Mouse (Mus musculus) midbrain, embryonic 14.5 days (tissue): ENCODE measurements around the gene Tpcn1. TPM values are rescaled to one million over a fixed set of nuclear protein-coding genes. Genes with fewer than 3 reads are reported as not detected.

ENCODE experiments used
- ATAC-seq: fragments of 200-750 bp; cut with Nextera tagmentation; 2 replicates; pipeline ENCODE4 v1.8.0; 2017; ENCODE audit warnings: moderate number of reproducible peaks, moderate library complexity; ENCODE audit not compliant: low FRiP score, low TSS enrichment
- DNase-seq: peaks from one replicate; pipeline ENCODE4 v3.0.0-alpha.2; 2015
- H3K27ac ChIP-seq: fragments of 300-500 bp; sonication (generic); replicated peaks from 2 replicates; pipeline ENCODE4 v1.5.1; 2014; ENCODE audit warnings: mild to moderate bottlenecking, low read depth, low read length, moderate library complexity
- H3K27me3 ChIP-seq: fragments of 300-500 bp; sonication (generic); 2 replicates; pipeline ENCODE4 v1.6.1; 2014; ENCODE audit warnings: low read length, control low read depth, mixed read lengths; ENCODE audit not compliant: control insufficient read depth, insufficient read depth
- H3K36me3 ChIP-seq: fragments of 300-500 bp; sonication (generic); 2 replicates; pipeline ENCODE4 v1.6.1; 2014; ENCODE audit warnings: low read length, control low read depth; ENCODE audit not compliant: control insufficient read depth, insufficient read depth
- H3K4me1 ChIP-seq: fragments of 300-500 bp; sonication (generic); 2 replicates; pipeline ENCODE4 v1.6.1; 2014; ENCODE audit warnings: mild to moderate bottlenecking, antibody characterized with exemption, low read length, control low read depth; ENCODE audit not compliant: control insufficient read depth, insufficient read depth
- H3K4me2 ChIP-seq: fragments of 300-500 bp; sonication (generic); 2 replicates; pipeline ENCODE4 v1.6.1; 2014; ENCODE audit warnings: mild to moderate bottlenecking, low read length, moderate library complexity
- H3K4me3 ChIP-seq: fragments of 300-500 bp; sonication (generic); replicated peaks from 2 replicates; pipeline ENCODE4 v1.5.1; 2014; ENCODE audit warnings: low read depth, low read length
- H3K9ac ChIP-seq: fragments of 300-500 bp; sonication (generic); replicated peaks from 2 replicates; pipeline ENCODE4 v1.6.1; 2014; ENCODE audit warnings: mild to moderate bottlenecking, low read length, moderate library complexity
- H3K9me3 ChIP-seq: fragments of 300-500 bp; sonication (generic); 2 replicates; pipeline ENCODE4 v1.6.1; 2016; ENCODE audit warnings: low read length, control low read depth, mixed read lengths; ENCODE audit not compliant: control insufficient read depth
- WGBS: fragments of 180-500 bp; shearing (Covaris S2); extraction: QIAGEN DNeasy Blood & Tissue Kit; methylation state at CpG from one replicate; pipeline ENCODE4 v1.1.7; 2014; 5-methylcytosine and 5-hydroxymethylcytosine counted together
- polyA plus RNA-seq: library from polyadenylated mRNA; unstranded; fragments of >200 nt; fragmentation: Nextera tagmentation; extraction: Ambion mirVana; gene quantifications from 2 replicates; pipeline ENCODE4 v1.2.1, GENCODE M21; 2014

Tpcn1 gene
- polyA plus RNA-seq, 1 experiment from 2014 or later = 12.2 TPM

GRCm38 (mm10) chr5:120615903-120616302 is 27.4 kb upstream of the Tpcn1 start:
- H3K9me3 ChIP-seq = no peaks in the 10 kb centered on the region
- no peak overlapping the region for H3K9ac ChIP-seq
- ATAC-seq (no peak), DNase-seq (peak; percentile 50)
- H3K4me2 ChIP-seq = no peak overlapping the region
- H3K4me1 ChIP-seq = peaks cover 14% of the 10 kb centered on the region
- 96% methylated on average over 4 of the region's 4 CpGs for WGBS
- peaks cover 41% of the 10 kb centered on the region for H3K36me3 ChIP-seq
- no peak overlapping the region for H3K4me3 ChIP-seq
- no peaks in the 10 kb centered on the region for H3K27me3 ChIP-seq
- H3K27ac ChIP-seq = no peak overlapping the region

GRCm38 (mm10) chr5:120612822-120613604 is 24.5 kb upstream of the Tpcn1 start:
- peak; percentile 100 for DNase-seq
- Histone ChIP-seq H3K9ac (peak overlapping the region; percentile 59), H3K9me3 (no peaks in the 10 kb centered on the region), H3K36me3 (peaks cover 21% of the 10 kb centered on the region), H3K27me3 (no peaks in the 10 kb centered on the region), H3K4me1 (peaks cover 14% of the 10 kb centered on the region), H3K4me3 (peak overlapping the region; percentile 68), H3K4me2 (peak overlapping the region; percentile 85), H3K27ac (peak overlapping the region; percentile 85)
- ATAC-seq = peak; percentile 95
- under 1% methylated on average over 69 of the region's 69 CpGs for WGBS

GRCm38 (mm10) chr5:120612442-120612821 is 24.0 kb upstream of the Tpcn1 start, which contains the start of the genes Rita1 and Ddx54:
Rita1 (minus strand) TSS chr5:120612589.
Ddx54 (plus strand) TSS chr5:120612739.
- Histone ChIP-seq H3K27ac (peak within 1 kb of the TSS; percentile 85), H3K9ac (peak within 1 kb of the TSS; percentile 59), H3K9me3 (no peaks in the 10 kb centered on the region), H3K4me1 (peaks cover 14% of the 10 kb centered on the region), H3K4me3 (peak within 1 kb of the TSS; percentile 68), H3K36me3 (peaks cover 15% of the 10 kb centered on the region), H3K27me3 (no peaks in the 10 kb centered on the region), H3K4me2 (peak within 1 kb of the TSS; percentile 85)
- peak; percentile 98 for DNase-seq
- WGBS = 0% methylated on average over 22 of the region's 22 CpGs
- ATAC-seq = peak; percentile 89

- Histone ChIP-seq H3K4me3 (peak overlapping the region; percentile 68), H3K9me3 (no peaks in the 10 kb centered on the region), H3K4me2 (peak overlapping the region; percentile 85), H3K4me1 (peaks cover 14% of the 10 kb centered on the region), H3K27ac (0 out of 2 replicates have a peak overlapping the region, but pooled peaks have one; percentile 8), H3K9ac (peak overlapping the region; percentile 57), H3K36me3 (peaks cover 7% of the 10 kb centered on the region; the same call in 1 of the 2 replicates), H3K27me3 (no peaks in the 10 kb centered on the region)
- ATAC-seq (no peak), DNase-seq (no peak)
- 52% methylated on average over 8 of the region's 8 CpGs for WGBS
These were observed 22.9 kb upstream of the Tpcn1 start for GRCm38 (mm10) chr5:120611416-120611815.

GRCm38 (mm10) chr5:120610906-120611305 is 22.4 kb upstream of the Tpcn1 start:
- H3K4me3 ChIP-seq = peak overlapping the region; percentile 68
- H3K36me3 ChIP-seq = peaks cover 7% of the 10 kb centered on the region; the same call in 1 of the 2 replicates
- ATAC-seq (no peak), DNase-seq (no peak)
- H3K9ac ChIP-seq = no peak overlapping the region; the same call in 1 of the 2 replicates
- H3K27me3 ChIP-seq = no peaks in the 10 kb centered on the region
- no peak overlapping the region for H3K27ac ChIP-seq
- H3K4me2 ChIP-seq = peak overlapping the region; percentile 85
- H3K9me3 ChIP-seq = no peaks in the 10 kb centered on the region
- 92% methylated on average over 5 of the region's 5 CpGs for WGBS
- H3K4me1 ChIP-seq = peaks cover 14% of the 10 kb centered on the region

GRCm38 (mm10) chr5:120609246-120609775 is 20.8 kb upstream of the Tpcn1 start:
- ATAC-seq = no peak
- no peak overlapping the region for H3K4me3 ChIP-seq
- H3K9me3 ChIP-seq = no peaks in the 10 kb centered on the region
- H3K4me2 ChIP-seq = no peak overlapping the region
- WGBS = 89% methylated on average over 16 of the region's 16 CpGs
- DNase-seq = no peak
- no peak overlapping the region for H3K9ac ChIP-seq
- no peaks in the 10 kb centered on the region for H3K27me3 ChIP-seq
- H3K4me1 ChIP-seq = peaks cover 18% of the 10 kb centered on the region
- H3K27ac ChIP-seq = no peak overlapping the region
- H3K36me3 ChIP-seq = peaks cover 7% of the 10 kb centered on the region; the same call in 1 of the 2 replicates

GRCm38 (mm10) chr5:120607335-120607734 is 18.9 kb upstream of the Tpcn1 start:
- no peak for DNase-seq

GRCm38 (mm10) chr5:120606590-120607200 is 18.2 kb upstream of the Tpcn1 start:
- Histone ChIP-seq H3K27me3 (no peaks in the 10 kb centered on the region), H3K36me3 (peaks cover 7% of the 10 kb centered on the region; the same call in 1 of the 2 replicates), H3K4me1 (peaks cover 12% of the 10 kb centered on the region), H3K9me3 (no peaks in the 10 kb centered on the region), H3K27ac (no peak overlapping the region), H3K4me2 (no peak overlapping the region), H3K4me3 (no peak overlapping the region), H3K9ac (no peak overlapping the region)
- WGBS = 66% methylated on average over 25 of the region's 25 CpGs
- DNase-seq (no peak), ATAC-seq (no peak)

More at GRCm38 (mm10) chr5:120607335-120607734, 18.9 kb upstream of the Tpcn1 start:
- ATAC-seq = no peak
- H3K36me3 ChIP-seq = peaks cover 7% of the 10 kb centered on the region; the same call in 1 of the 2 replicates
- peaks cover 15% of the 10 kb centered on the region for H3K4me1 ChIP-seq
- no peaks in the 10 kb centered on the region for H3K27me3 ChIP-seq
- no peak overlapping the region for H3K27ac ChIP-seq
- H3K4me2 ChIP-seq = no peak overlapping the region
- H3K9me3 ChIP-seq = no peaks in the 10 kb centered on the region
- no peak overlapping the region for H3K4me3 ChIP-seq
- H3K9ac ChIP-seq = no peak overlapping the region
- WGBS = 79% methylated on average over 3 of the region's 3 CpGs
